Mouse (Mus musculus): ENCODE results near the gene Ccdc13.

- TF ChIP-seq POLR2A (IDR thresholded peaks at IDR 0.05; ENCODE audit: insufficient read length, low read depth) (no peak), POLR2AphosphoS2 (IDR thresholded peaks at IDR 0.05; ENCODE audit: insufficient read length, low read depth) (peak; percentile 47), CEBPB (IDR thresholded peaks at IDR 0.05; ENCODE audit: insufficient read depth, poor library complexity, severe bottlenecking) (no peak), MAX (IDR thresholded peaks at IDR 0.05; ENCODE audit: low read depth) (no peak), E2F4 (IDR thresholded peaks at IDR 0.05; ENCODE audit: insufficient read depth) (no peak), USF1 (IDR thresholded peaks at IDR 0.05; ENCODE audit: low read depth) (no peak), MYOG (IDR thresholded peaks at IDR 0.05; ENCODE audit: control insufficient read depth in 1 of 3, insufficient read depth in 1 of 3, insufficient read length in 2 of 3, low read depth in 2 of 3) (no peak), MYOD1 (IDR thresholded peaks at IDR 0.05; ENCODE audit: control insufficient read depth in 1 of 3, insufficient read length in 2 of 3, low read depth in 2 of 3) (no peak), TCF12 (IDR thresholded peaks at IDR 0.05; ENCODE audit: insufficient read depth, poor library complexity, severe bottlenecking) (no peak), TCF3 (IDR thresholded peaks at IDR 0.05; ENCODE audit: insufficient read length, low read depth) (no peak), SRF (IDR thresholded peaks at IDR 0.05; ENCODE audit: control insufficient read depth, insufficient read length, low read depth) (no peak), REST (IDR thresholded peaks at IDR 0.05; ENCODE audit: insufficient read depth, insufficient read length) (no peak)
Observed at GRCm38 (mm10) chr9:121785261-121785660, 54.0 kb downstream of the Ccdc13 start.

Measured in myocyte (in vitro differentiated cells).